Mouse (Mus musculus): Measurements from ENCODE around the gene Fat3. TPM values are rescaled to one million over a fixed set of nuclear protein-coding genes. Genes with fewer than 3 reads are reported as not detected.

Gene Fat3
- total RNA-seq, 1 experiment, result 0.58 TPM

- TF ChIP-seq ZNF384 (IDR thresholded peaks at IDR 0.05; ENCODE audit: low read depth, low read length) (no peak), MAFK (IDR thresholded peaks at IDR 0.05; ENCODE audit: insufficient read depth, low read depth, low read length) (0 out of 2 replicates have a peak, but pooled peaks have one; percentile 11)
- Histone ChIP-seq H3K4me3 (ENCODE audit: insufficient read depth in 1 of 2, low read depth in 1 of 2, low read length in 2 of 2, poor library complexity in 1 of 2, severe bottlenecking in 1 of 2) (peak overlapping the region in 1 of 2 experiments; percentile 4; a peak in 1 of 4 replicates), H3K9me3 (ENCODE audit: control insufficient read depth, insufficient read depth, low read depth, low read length) (no peaks in the 10 kb centered on the region), H3K9ac (ENCODE audit: insufficient read depth, low read depth, low read length, poor library complexity, severe bottlenecking) (no peak overlapping the region), H3K4me1 (ENCODE audit: control insufficient read depth in 2 of 2, insufficient read depth in 2 of 2, low read length in 2 of 2, poor library complexity in 1 of 2) (peaks cover 5 to 7% of the 10 kb centered on the region in 2 experiments; a peak in 3 of 4 replicates), H3K36me3 (ENCODE audit: control insufficient read depth, insufficient read depth, low read length, poor library complexity, severe bottlenecking) (no peaks in the 10 kb centered on the region), H3K27ac (ENCODE audit: insufficient read depth, low read depth, low read length, poor library complexity, severe bottlenecking) (no peak overlapping the region)
- in situ Hi-C loops (cut with MboI; ENCODE audit: low sequenced_read_pairs in 2 of 2, unreplicated experiment in 2 of 2), result no loop called here
- DNase-seq (ENCODE audit: low read depth, low spot score), result peak; percentile 77
These were observed 147.9 kb downstream of the Fat3 start for GRCm38 (mm10) chr9:16353049-16353724.

- Histone ChIP-seq H3K9ac (ENCODE audit: insufficient read depth, low read depth, low read length, poor library complexity, severe bottlenecking) (no peak overlapping the region), H3K4me3 (ENCODE audit: insufficient read depth in 1 of 2, low read depth in 1 of 2, low read length in 2 of 2, poor library complexity in 1 of 2, severe bottlenecking in 1 of 2) (no peak overlapping the region; a peak in 1 of 4 replicates), H3K4me1 (ENCODE audit: control insufficient read depth in 2 of 2, insufficient read depth in 2 of 2, low read length in 2 of 2, poor library complexity in 1 of 2) (peaks cover 5 to 7% of the 10 kb centered on the region in 2 experiments; a peak in 3 of 4 replicates), H3K9me3 (ENCODE audit: control insufficient read depth, insufficient read depth, low read depth, low read length) (no peaks in the 10 kb centered on the region), H3K27ac (ENCODE audit: insufficient read depth, low read depth, low read length, poor library complexity, severe bottlenecking) (no peak overlapping the region), H3K36me3 (ENCODE audit: control insufficient read depth, insufficient read depth, low read length, poor library complexity, severe bottlenecking) (no peaks in the 10 kb centered on the region)
- no peak for DNase-seq (ENCODE audit: low read depth, low spot score)
- in situ Hi-C loops (cut with MboI; ENCODE audit: low sequenced_read_pairs in 2 of 2, unreplicated experiment in 2 of 2), result no loop called here
- TF ChIP-seq CHD2 (IDR thresholded peaks at IDR 0.05; ENCODE audit: low read depth, low read length), result no peak
- no peak for TF ChIP-seq MAFK (IDR thresholded peaks at IDR 0.05; ENCODE audit: insufficient read depth, low read depth, low read length)
- no peak for TF ChIP-seq HCFC1 (IDR thresholded peaks at IDR 0.05; ENCODE audit: borderline replicate concordance, insufficient read depth, low read length)
- TF ChIP-seq ZNF384 (IDR thresholded peaks at IDR 0.05; ENCODE audit: low read depth, low read length), result no peak
- no peak for TF ChIP-seq ZC3H11A (IDR thresholded peaks at IDR 0.05; ENCODE audit: borderline replicate concordance, low read depth, low read length)
These were observed 148.5 kb downstream of the Fat3 start for GRCm38 (mm10) chr9:16352486-16353048.

- Histone ChIP-seq H3K27ac (ENCODE audit: insufficient read depth, low read depth, low read length, poor library complexity, severe bottlenecking) (no peak overlapping the region), H3K36me3 (ENCODE audit: control insufficient read depth, insufficient read depth, low read length, poor library complexity, severe bottlenecking) (no peaks in the 10 kb centered on the region), H3K9me3 (ENCODE audit: control insufficient read depth, insufficient read depth, low read depth, low read length) (no peaks in the 10 kb centered on the region), H3K4me3 (ENCODE audit: insufficient read depth in 1 of 2, low read depth in 1 of 2, low read length in 2 of 2, poor library complexity in 1 of 2, severe bottlenecking in 1 of 2) (no peak overlapping the region), H3K4me1 (ENCODE audit: control insufficient read depth in 2 of 2, insufficient read depth in 2 of 2, low read length in 2 of 2, poor library complexity in 1 of 2) (no peaks in the 10 kb centered on the region), H3K9ac (ENCODE audit: insufficient read depth, low read depth, low read length, poor library complexity, severe bottlenecking) (no peak overlapping the region)
- DNase-seq (ENCODE audit: low read depth, low spot score), result no peak
- TF ChIP-seq ZNF384 (IDR thresholded peaks at IDR 0.05; ENCODE audit: low read depth, low read length) (no peak), CHD2 (IDR thresholded peaks at IDR 0.05; ENCODE audit: low read depth, low read length) (no peak), HCFC1 (IDR thresholded peaks at IDR 0.05; ENCODE audit: borderline replicate concordance, insufficient read depth, low read length) (no peak), ZC3H11A (IDR thresholded peaks at IDR 0.05; ENCODE audit: borderline replicate concordance, low read depth, low read length) (no peak), MAFK (IDR thresholded peaks at IDR 0.05; ENCODE audit: insufficient read depth, low read depth, low read length) (no peak)
- in situ Hi-C loops (cut with MboI; ENCODE audit: low sequenced_read_pairs in 2 of 2, unreplicated experiment in 2 of 2), result no loop called here
These were observed 155.9 kb downstream of the Fat3 start for GRCm38 (mm10) chr9:16344902-16345855.

GRCm38 (mm10) chr9:16343191-16343590 lies 157.9 kb downstream of the Fat3 start:
- Histone ChIP-seq H3K9me3 (ENCODE audit: control insufficient read depth, insufficient read depth, low read depth, low read length) (no peaks in the 10 kb centered on the region), H3K9ac (ENCODE audit: insufficient read depth, low read depth, low read length, poor library complexity, severe bottlenecking) (no peak overlapping the region), H3K4me3 (ENCODE audit: insufficient read depth in 1 of 2, low read depth in 1 of 2, low read length in 2 of 2, poor library complexity in 1 of 2, severe bottlenecking in 1 of 2) (no peak overlapping the region), H3K36me3 (ENCODE audit: control insufficient read depth, insufficient read depth, low read length, poor library complexity, severe bottlenecking) (no peaks in the 10 kb centered on the region), H3K4me1 (ENCODE audit: control insufficient read depth in 2 of 2, insufficient read depth in 2 of 2, low read length in 2 of 2, poor library complexity in 1 of 2) (no peaks in the 10 kb centered on the region), H3K27ac (ENCODE audit: insufficient read depth, low read depth, low read length, poor library complexity, severe bottlenecking) (no peak overlapping the region)
- in situ Hi-C loops (cut with MboI; ENCODE audit: low sequenced_read_pairs in 2 of 2, unreplicated experiment in 2 of 2), result no loop called here
- TF ChIP-seq ZNF384 (IDR thresholded peaks at IDR 0.05; ENCODE audit: low read depth, low read length) (no peak), HCFC1 (IDR thresholded peaks at IDR 0.05; ENCODE audit: borderline replicate concordance, insufficient read depth, low read length) (no peak), CHD2 (IDR thresholded peaks at IDR 0.05; ENCODE audit: low read depth, low read length) (no peak), ZC3H11A (IDR thresholded peaks at IDR 0.05; ENCODE audit: borderline replicate concordance, low read depth, low read length) (no peak)
- no peak for DNase-seq (ENCODE audit: low read depth, low spot score)

All from ES-E14 (cell line).